Mouse (Mus musculus) kidney, adult 2 months (tissue): Measurements from ENCODE around the gene Ptp4a2. TPM values are rescaled to one million over a fixed set of nuclear protein-coding genes. Genes with fewer than 3 reads are reported as not detected.

Experiments used
- DNase-seq: peaks from one replicate; pipeline ENCODE4 v3.0.0; 2021
- H3K27ac ChIP-seq: fragments of 200-500 bp; 2 replicates; pipeline ENCODE4 v1.5.1; 2012; ENCODE audit warnings: low read depth, low read length, control low read depth, inconsistent platforms; ENCODE audit not compliant: insufficient read depth
- H3K27me3 ChIP-seq: fragments of 200-500 bp; replicated peaks from 2 replicates; pipeline ENCODE4 v1.6.1; 2012; ENCODE audit warnings: mild to moderate bottlenecking, moderate library complexity, low read length, inconsistent platforms; ENCODE audit not compliant: control insufficient read depth, insufficient read depth
- H3K36me3 ChIP-seq: fragments of 200-500 bp; 2 replicates; pipeline ENCODE4 v1.6.1; 2012; ENCODE audit warnings: mild to moderate bottlenecking, moderate library complexity, low read length, inconsistent platforms; ENCODE audit not compliant: control insufficient read depth, insufficient read depth
- H3K4me1 ChIP-seq: fragments of 200-500 bp; 2 replicates; pipeline ENCODE4 v1.6.1; 2011; ENCODE audit warnings: low read length; ENCODE audit not compliant: control insufficient read depth, insufficient read depth
- H3K4me3 ChIP-seq: fragments of 200-500 bp; 2 replicates; pipeline ENCODE4 v1.5.1; 2011; ENCODE audit warnings: mild to moderate bottlenecking, low read depth, low read length, control low read depth; ENCODE audit not compliant: insufficient read depth
- CTCF ChIP-seq: fragments of 200-500 bp; conservative IDR thresholded peaks from 2 replicates; pipeline ENCODE4 v1.5.1; 2011; ENCODE audit warnings: low read depth, mild to moderate bottlenecking, control low read depth, low read length, moderate library complexity, mixed read lengths; ENCODE audit not compliant: insufficient read depth, insufficient read length
- POLR2A ChIP-seq: fragments of 200-500 bp; IDR thresholded peaks from one replicate; pipeline ENCODE4 v1.6.1; 2011; ENCODE audit warnings: low read depth, low read length, control low read depth
- WGBS: fragments of 180-500 bp; shearing (Covaris S2); methylation state at CpG from one replicate; pipeline ENCODE4 v1.1.7; 2018; 5-methylcytosine and 5-hydroxymethylcytosine counted together
- polyA plus RNA-seq: library from polyadenylated mRNA; depleted of rRNA; stranded (reverse); fragments of >200 nt; gene quantifications from 2 replicates; pipeline ENCODE4 v1.2.3, GENCODE M21; 2012

The Ptp4a2 gene
- polyA plus RNA-seq, 1 experiment = 41.5 TPM

DNA sequence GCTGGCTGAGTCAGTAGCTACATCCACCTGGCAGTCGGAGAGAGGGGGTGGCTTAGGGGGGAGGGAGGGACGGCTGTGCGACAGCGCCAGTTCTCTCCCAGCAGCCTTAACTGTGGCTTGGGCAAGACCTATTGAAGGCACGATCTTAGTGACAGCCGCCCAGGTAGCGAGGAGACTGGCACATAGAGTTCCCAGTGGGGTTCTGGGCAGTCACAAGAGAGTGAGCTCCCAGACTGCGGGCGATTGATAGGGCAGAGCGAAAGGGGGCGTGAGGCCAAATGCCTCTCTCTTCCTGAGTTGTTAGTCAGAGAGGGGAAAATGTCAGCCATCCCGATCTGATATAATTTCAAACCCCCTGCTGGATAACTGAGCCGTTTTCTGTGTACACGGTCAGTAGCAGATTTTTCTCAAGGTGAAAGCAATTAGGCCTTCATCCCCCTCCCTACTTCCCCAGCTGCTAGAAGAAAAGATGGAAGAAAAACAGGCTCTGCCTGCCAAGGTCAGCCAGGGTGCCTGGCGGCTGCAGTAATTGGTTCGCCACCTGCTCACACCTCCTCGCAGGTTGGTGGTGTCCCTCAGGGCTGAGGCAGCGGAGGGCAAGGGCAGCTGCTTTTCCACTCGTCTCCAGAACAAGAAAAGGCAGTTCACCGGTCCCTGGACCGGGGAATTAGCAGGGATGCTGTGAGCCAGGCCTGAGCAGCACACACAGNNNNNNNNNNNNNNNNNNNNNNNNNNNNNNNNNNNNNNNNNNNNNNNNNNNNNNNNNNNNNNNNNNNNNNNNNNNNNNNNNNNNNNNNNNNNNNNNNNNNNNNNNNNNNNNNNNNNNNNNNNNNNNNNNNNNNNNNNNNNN is 39.1 kb upstream of the Ptp4a2 start:
- DNase-seq = peak; percentile 58
- TF ChIP-seq POLR2A (no peak), CTCF (no peak)
- H3K27ac ChIP-seq = peak overlapping the region; percentile 77; the same call in 1 of the 2 replicates

GRCm38 (mm10) chr4:129781881-129782675 is 28.9 kb upstream of the Ptp4a2 start:
- H3K27ac ChIP-seq = no peak overlapping the region
- peak; percentile 60 for DNase-seq
- H3K27me3 ChIP-seq = no peaks in the 10 kb centered on the region
- H3K4me3 ChIP-seq = no peak overlapping the region
- TF ChIP-seq CTCF (no peak), POLR2A (no peak)
- H3K4me1 ChIP-seq = no peaks in the 10 kb centered on the region
- no peaks in the 10 kb centered on the region for H3K36me3 ChIP-seq
- 55% methylated on average over 4 of the region's 4 CpGs for WGBS

More for the DNA sequence above, 39.1 kb upstream of the Ptp4a2 start:
- WGBS = 18% methylated on average over 21 of the region's 21 CpGs
- H3K36me3 ChIP-seq = no peaks in the 10 kb centered on the region
- 0 out of 2 replicates have a peak, but pooled peaks cover 3% of the 10 kb centered on the region for H3K4me1 ChIP-seq
- no peaks in the 10 kb centered on the region for H3K27me3 ChIP-seq
- H3K4me3 ChIP-seq = no peak overlapping the region

DNA sequence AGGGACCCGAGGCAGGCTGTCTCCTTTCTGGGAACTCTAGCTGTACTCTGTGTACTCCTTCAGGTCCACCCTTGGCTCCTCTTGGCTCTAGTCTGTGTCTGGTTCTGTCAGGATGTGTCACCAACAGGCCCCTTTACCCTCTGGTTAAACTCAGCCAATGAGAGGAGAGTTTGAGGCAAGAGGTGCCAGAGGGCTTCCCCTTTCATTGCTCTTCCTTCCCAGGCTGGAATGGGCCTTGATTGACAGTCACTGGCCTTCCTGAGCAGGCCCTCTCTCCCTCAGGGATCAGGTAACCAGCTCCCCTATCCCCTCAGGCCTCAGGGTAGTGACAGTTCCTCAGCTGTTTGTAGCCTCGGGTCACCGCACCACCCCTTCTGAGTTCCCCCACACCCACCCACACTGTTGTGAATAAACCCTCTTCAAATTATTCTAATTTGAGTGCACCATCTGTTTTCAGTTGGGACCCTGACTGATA is 28.1 kb upstream of the Ptp4a2 start:
- no peak overlapping the region for H3K27ac ChIP-seq
- H3K4me3 ChIP-seq = no peak overlapping the region
- no peaks in the 10 kb centered on the region for H3K4me1 ChIP-seq
- H3K27me3 ChIP-seq = no peaks in the 10 kb centered on the region
- WGBS = 52% methylated on average over 3 of the region's 3 CpGs
- no peaks in the 10 kb centered on the region for H3K36me3 ChIP-seq
- TF ChIP-seq POLR2A (no peak), CTCF (no peak)
- no peak for DNase-seq

GRCm38 (mm10) chr4:129783506-129783905 is 27.5 kb upstream of the Ptp4a2 start:
- Histone ChIP-seq H3K4me1 (no peaks in the 10 kb centered on the region), H3K27me3 (no peaks in the 10 kb centered on the region), H3K27ac (no peak overlapping the region), H3K36me3 (no peaks in the 10 kb centered on the region), H3K4me3 (no peak overlapping the region)
- WGBS = 89% methylated on average over 5 of the region's 5 CpGs
- DNase-seq = no peak
- TF ChIP-seq CTCF (no peak), POLR2A (no peak)

DNA sequence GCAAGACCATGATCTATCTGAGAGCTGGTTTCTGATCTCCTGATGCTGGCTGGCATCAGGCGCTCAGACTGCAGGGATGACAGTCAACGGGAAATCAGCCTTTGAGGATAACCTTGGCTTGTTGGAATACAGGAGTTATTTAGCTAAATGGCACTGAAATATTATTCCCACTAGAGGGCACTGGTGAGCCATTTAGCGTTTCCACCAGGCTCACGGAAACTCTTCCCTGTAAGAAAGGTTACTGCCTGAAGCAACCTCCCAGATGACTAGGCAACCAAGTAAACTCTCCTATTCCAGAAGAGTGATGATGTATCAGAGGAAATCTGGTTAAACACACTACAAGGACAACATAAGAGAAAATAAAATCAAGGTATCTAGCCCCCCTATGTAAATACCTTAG is 25.8 kb upstream of the Ptp4a2 start:
- 1% methylated on average over 4 of the region's 4 CpGs for WGBS
- no peaks in the 10 kb centered on the region for H3K36me3 ChIP-seq
- no peaks in the 10 kb centered on the region for H3K27me3 ChIP-seq
- no peak overlapping the region for H3K4me3 ChIP-seq
- H3K4me1 ChIP-seq = no peaks in the 10 kb centered on the region
- DNase-seq = peak; percentile 88
- TF ChIP-seq CTCF = peak; percentile 84
- TF ChIP-seq POLR2A = no peak
- H3K27ac ChIP-seq = no peak overlapping the region

GRCm38 (mm10) chr4:129788693-129789092 is 22.3 kb upstream of the Ptp4a2 start:
- Histone ChIP-seq H3K4me1 (no peaks in the 10 kb centered on the region), H3K36me3 (no peaks in the 10 kb centered on the region), H3K27me3 (no peaks in the 10 kb centered on the region), H3K27ac (peak overlapping the region; percentile 30; the same call in 1 of the 2 replicates), H3K4me3 (no peak overlapping the region)
- DNase-seq = peak; percentile 34
- no peak for TF ChIP-seq POLR2A
- TF ChIP-seq CTCF = no peak
- 26% methylated on average over 8 of the region's 8 CpGs for WGBS

DNA sequence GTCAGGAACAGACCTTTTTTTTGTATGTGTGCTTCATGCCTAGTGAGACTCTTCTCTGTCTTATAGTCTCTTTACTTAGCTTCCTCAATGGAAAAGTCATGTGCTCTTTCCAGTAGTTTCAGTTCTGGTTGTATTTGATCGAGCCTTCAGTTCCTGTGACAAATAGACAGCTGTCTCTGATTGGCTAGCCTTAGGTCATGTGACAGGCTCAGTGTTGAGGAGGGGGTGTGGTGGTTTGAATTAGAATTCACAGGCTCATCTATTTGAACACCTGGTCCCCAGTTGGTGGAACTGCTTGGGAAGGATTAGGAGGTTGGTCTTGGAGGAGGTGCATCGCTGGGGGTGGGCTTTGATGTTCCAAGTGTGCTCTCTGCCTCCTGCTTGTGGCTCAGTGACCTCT is 21.4 kb upstream of the Ptp4a2 start:
- Histone ChIP-seq H3K27ac (no peak overlapping the region), H3K4me3 (no peak overlapping the region), H3K27me3 (no peaks in the 10 kb centered on the region), H3K36me3 (no peaks in the 10 kb centered on the region), H3K4me1 (no peaks in the 10 kb centered on the region)
- DNase-seq = no peak
- WGBS = 95% methylated on average over 2 of the region's 2 CpGs
- no peak for TF ChIP-seq POLR2A
- no peak for TF ChIP-seq CTCF
